In the genomic region with DNA sequence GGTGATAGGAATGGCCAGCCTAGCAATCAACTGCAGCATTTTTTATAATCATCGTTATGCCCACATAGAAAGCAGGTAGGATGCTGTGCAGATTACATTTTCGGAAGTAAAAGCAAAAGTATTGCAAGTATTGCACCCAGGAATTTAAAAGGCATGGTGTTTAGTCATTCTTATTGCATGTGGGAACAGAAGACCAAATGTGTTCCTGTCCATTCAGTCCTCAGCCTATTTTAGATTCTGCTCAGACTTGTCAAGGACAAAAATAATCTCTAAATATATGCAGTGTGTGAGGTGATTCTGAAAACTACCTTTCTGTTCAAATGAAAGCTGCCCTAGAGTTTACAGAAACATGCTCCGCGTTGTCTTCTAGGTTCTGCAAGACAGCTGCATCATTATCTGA, we compare ENCODE assay signal across 26 mouse cellular contexts.
"Had no signal": no experiment of that assay in that cellular context is flagged by ENCODE, and none has a peak within 500 bp of the region (broad histone marks: within the 10 kb centered on the region; RNA-seq: fewer than 3 reads in every experiment).

No protein-coding gene starts in this region.

- H3K36me3 ChIP-seq: heart, embryonic 10.5 days; heart, embryonic 12.5 days; hindbrain, embryonic 10.5 days; hindbrain, embryonic 12.5 days; intestine, embryonic 15.5 days; limb, embryonic 10.5 days; limb, embryonic 12.5 days; liver, embryonic 12.5 days had no signal

- H3K27me3 ChIP-seq: heart, embryonic 12.5 days; hindbrain, embryonic 12.5 days; intestine, embryonic 15.5 days; limb, embryonic 12.5 days; liver, embryonic 12.5 days had no signal

- H3K27ac ChIP-seq: gastrocnemius, adult 2 months; heart, embryonic 10.5 days; hindbrain, embryonic 10.5 days; hindbrain, embryonic 12.5 days; hindbrain, embryonic 14.5 days; intestine, embryonic 15.5 days; layer of hippocampus, adult 2 months; limb, embryonic 10.5 days; limb, embryonic 12.5 days; liver, embryonic 12.5 days; liver, embryonic 14.5 days had no signal

- H3K4me3 ChIP-seq: gastrocnemius, adult 2 months; heart, embryonic 10.5 days; heart, embryonic 12.5 days; hindbrain, embryonic 10.5 days; hindbrain, embryonic 12.5 days; intestine, embryonic 15.5 days; layer of hippocampus, adult 2 months; left cerebral cortex, adult 2 months; limb, embryonic 10.5 days; limb, embryonic 12.5 days; liver, embryonic 12.5 days had no signal

- DNase-seq: gastrocnemius, adult 2 months; gastrocnemius, postnatal 10 days; gastrocnemius, postnatal 25 days; heart, adult 18-20 months; heart, postnatal 10 days; kidney, adult 18-20 months; kidney, adult 8-10 months; kidney, postnatal 10 days; kidney, postnatal 25 days; kidney, postnatal 4 days; liver had no signal

- H3K4me1 ChIP-seq: heart, embryonic 10.5 days; hindbrain, embryonic 10.5 days; hindbrain, embryonic 12.5 days; intestine, embryonic 15.5 days; limb, embryonic 10.5 days; limb, embryonic 12.5 days; liver, embryonic 12.5 days had no signal

- H3K9ac ChIP-seq: heart, embryonic 12.5 days; hindbrain, embryonic 12.5 days; hindbrain, embryonic 14.5 days; intestine, embryonic 15.5 days; limb, embryonic 12.5 days; liver, embryonic 12.5 days; liver, embryonic 14.5 days had no signal

- H3K4me2 ChIP-seq: heart, embryonic 12.5 days; hindbrain, embryonic 12.5 days; hindbrain, embryonic 14.5 days; intestine, embryonic 15.5 days; limb, embryonic 12.5 days; liver, embryonic 12.5 days had no signal

- H3K9me3 ChIP-seq: heart, embryonic 10.5 days; heart, embryonic 12.5 days; hindbrain, embryonic 10.5 days; hindbrain, embryonic 12.5 days; intestine, embryonic 15.5 days; limb, embryonic 10.5 days; limb, embryonic 12.5 days; liver, embryonic 12.5 days had no signal

- ATAC-seq: hindbrain, embryonic 16.5 days; inflammation-experienced regulatory T-cells, adult 6 months; intestine, embryonic 15.5 days; intestine, postnatal 0 days; liver, embryonic 12.5 days had no signal
